Mouse (Mus musculus) large intestine, adult 2 months (tissue): Measurements from ENCODE around the gene Dxo. TPM values are rescaled to one million over a fixed set of nuclear protein-coding genes. Genes with fewer than 3 reads are reported as not detected.

Experiments used
- DNase-seq: peaks from one replicate; pipeline ENCODE4 v3.0.0-alpha.2; 2012; ENCODE audit warnings: low read depth, low spot score
- WGBS: fragments of 180-500 bp; shearing (Covaris S2); methylation state at CpG from one replicate; pipeline ENCODE4 v1.1.7; 2018; 5-methylcytosine and 5-hydroxymethylcytosine counted together
- polyA plus RNA-seq: library from polyadenylated mRNA; depleted of rRNA; stranded (reverse); fragments of >200 nt; gene quantifications from 2 replicates; pipeline ENCODE4 v1.2.3, GENCODE M21; 2012; rRNA removed

Dxo gene
- polyA plus RNA-seq, 1 experiment = 76.4 TPM

DNA sequence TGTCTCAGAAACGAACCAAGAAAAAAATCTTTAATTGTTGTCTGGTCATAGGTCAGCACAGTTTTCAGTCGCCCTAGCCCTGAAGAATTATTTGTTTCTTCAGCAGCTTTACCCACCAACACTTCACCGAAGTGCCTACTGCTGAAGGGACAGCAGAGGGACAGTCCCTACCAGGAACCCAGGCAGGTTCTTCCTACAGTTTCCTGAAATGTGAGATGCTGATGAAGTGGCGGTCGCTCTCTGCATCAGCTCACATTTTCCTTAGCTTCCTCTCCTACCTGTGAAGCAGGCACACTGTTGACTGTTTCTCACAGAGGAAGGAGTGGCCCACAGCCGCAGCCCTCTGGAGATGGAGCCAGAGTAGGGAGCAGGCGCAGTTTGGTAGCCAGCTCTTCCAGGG, 29.2 kb downstream of the Dxo start:
- WGBS = 26% methylated on average over 7 of the region's 7 CpGs
- no peak for DNase-seq

DNA sequence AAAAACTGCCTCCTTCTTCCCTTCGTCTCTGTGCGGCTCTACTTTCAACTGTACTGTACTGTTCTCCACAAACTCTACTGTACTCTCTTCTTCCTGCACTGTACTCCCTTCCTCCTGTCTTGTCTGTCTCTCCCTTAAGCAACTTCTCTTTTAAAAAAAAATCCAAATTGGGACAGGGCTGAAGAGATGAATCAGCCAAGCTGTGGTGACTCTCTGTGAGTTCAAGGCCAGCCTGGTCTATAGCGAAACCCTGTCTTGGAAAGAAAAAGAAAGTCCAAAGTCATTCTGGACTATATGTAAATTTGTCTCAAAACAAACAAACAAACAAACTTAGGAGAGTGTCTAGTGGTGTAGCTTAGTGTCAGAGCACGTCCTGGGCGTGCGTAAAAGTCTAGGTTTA, 37.5 kb downstream of the Dxo start:
- WGBS = 74% methylated on average over 6 of the region's 6 CpGs
- DNase-seq = no peak

DNA sequence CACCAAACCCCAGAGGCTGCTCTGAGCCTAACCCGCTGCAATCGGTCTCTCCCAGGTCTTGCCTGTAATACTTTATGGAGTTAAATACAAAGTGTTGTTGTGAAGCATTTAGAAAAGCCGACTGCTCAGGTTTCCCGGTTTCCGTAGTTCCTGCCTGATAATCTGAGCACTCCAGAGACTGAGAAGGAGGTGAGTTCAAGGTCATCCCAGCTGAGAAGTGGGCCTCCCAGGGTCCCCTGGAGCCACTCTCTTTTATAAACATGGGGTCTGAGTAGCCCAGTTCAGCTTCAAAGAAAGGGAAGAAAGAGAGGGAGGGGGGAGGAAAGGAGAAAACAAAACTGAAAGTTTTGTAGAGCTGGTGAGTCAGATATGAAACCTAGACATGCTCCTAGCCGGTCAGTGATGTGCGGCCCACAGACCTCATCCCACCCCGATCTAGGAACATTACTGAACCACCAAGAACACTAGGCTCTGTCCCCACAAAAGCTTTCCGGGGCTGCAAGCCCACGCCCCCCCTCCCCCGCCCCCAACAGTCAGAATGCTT, 42.6 kb downstream of the Dxo start, which contains the start of gene Zbtb12:
TSS of gene Zbtb12 (plus strand) at position 148 of the 544 bp plus-strand sequence.
- no peak for DNase-seq
- WGBS = 51% methylated on average over 11 of the region's 11 CpGs

DNA sequence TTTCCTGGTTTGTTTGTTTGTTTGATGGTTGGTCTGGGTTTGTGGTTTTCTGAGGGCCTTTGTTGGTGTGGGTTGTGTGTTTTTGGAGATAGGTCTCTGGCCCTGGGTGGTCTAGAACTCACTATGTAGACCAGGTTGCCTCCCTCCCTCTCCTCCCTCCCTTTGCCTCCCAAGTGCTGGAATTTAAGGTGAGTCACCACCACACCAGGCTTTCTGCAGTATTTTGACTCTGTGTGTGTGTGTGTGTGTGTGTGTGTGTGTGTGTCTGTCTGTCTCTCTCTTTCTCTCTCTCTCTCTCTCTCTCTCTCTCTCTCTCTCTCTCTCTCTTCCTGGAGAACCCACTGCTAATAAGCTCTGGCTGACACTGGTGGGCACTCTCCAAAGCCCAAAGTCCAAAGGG, 44.3 kb downstream of the Dxo start:
- no peak for DNase-seq

GRCm38 (mm10) chr17:34881683-34882310, 45.0 kb downstream of the Dxo start, which contains the start of gene Gm20547:
Gene Gm20547, minus strand, starts transcription at chr17:34882042.
- 10% methylated on average over 15 of the region's 15 CpGs for WGBS
- DNase-seq = no peak

GRCm38 (mm10) chr17:34883332-34883731, 46.5 kb downstream of the Dxo start:
- DNase-seq = no peak
- 75% methylated on average over 3 of the region's 3 CpGs for WGBS

- DNase-seq = no peak
- 92% methylated on average over 6 of the region's 6 CpGs for WGBS
These were observed 47.9 kb downstream of the Dxo start for GRCm38 (mm10) chr17:34884704-34885103.

DNA sequence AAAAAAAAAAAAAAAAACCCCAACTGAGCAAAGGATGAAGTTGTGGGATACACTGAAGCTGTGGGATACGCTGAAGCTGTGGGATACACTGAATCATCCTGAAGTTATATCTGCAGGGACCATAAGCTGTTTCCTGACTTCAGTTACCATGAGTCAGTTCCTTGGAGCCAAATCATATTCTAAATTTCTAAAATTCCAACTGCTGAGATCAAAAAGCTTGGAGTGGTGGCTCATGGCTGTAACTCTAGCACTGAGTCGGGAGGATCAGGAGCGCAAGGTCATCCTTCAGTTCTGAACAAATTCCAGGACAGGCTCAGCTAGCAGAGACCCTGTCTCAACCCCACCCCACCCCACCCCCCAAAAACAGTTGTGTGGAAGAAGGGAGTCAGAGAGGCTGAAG, 48.8 kb downstream of the Dxo start:
- DNase-seq = no peak
- WGBS = 78% methylated on average over 3 of the region's 3 CpGs

GRCm38 (mm10) chr17:34887942-34888341, 51.1 kb downstream of the Dxo start:
- WGBS = 83% methylated on average over 5 of the region's 5 CpGs
- DNase-seq = no peak

Other genes with a start within 250 kb of the Dxo start
- 11.2 and 11.8 TPM in 2 replicates for gene Gpsm3, start 247.2 kb upstream of the Dxo start, polyA plus RNA-seq
- gene Pbx2, start 245.8 kb upstream of the Dxo start, polyA plus RNA-seq = 34.5 and 44.4 TPM in 2 replicates
- 1.9 and 2.1 TPM in 2 replicates for gene Ager, start 239.2 kb upstream of the Dxo start, polyA plus RNA-seq
- gene Rnf5, start 233.3 kb upstream of the Dxo start, polyA plus RNA-seq = 171 and 173 TPM in 2 replicates
- 255 and 267 TPM in 2 replicates for gene Agpat1, start 232.8 kb upstream of the Dxo start, polyA plus RNA-seq
- 1.7 and 2.2 TPM in 2 replicates for gene Egfl8, start 221.0 kb upstream of the Dxo start, polyA plus RNA-seq
- gene Ppt2, start 208.5 kb upstream of the Dxo start, polyA plus RNA-seq = 31.1 and 35.8 TPM in 2 replicates
- 4.5 and 5.7 TPM in 2 replicates for gene Prrt1, start 207.5 kb upstream of the Dxo start, polyA plus RNA-seq
- 3.7 and 4.7 TPM in 2 replicates for gene Fkbpl, start 192.3 kb upstream of the Dxo start, polyA plus RNA-seq
- 61.0 and 64.1 TPM in 2 replicates for gene Atf6b, start 189.9 kb upstream of the Dxo start, polyA plus RNA-seq
- gene Tnxb, start 166.5 kb upstream of the Dxo start, polyA plus RNA-seq = 11.0 and 13.3 TPM in 2 replicates
- gene C4b, start 93.1 kb upstream of the Dxo start, polyA plus RNA-seq = 32.9 and 44.2 TPM in 2 replicates
- 0.05 TPM in 1 of 2 replicates, not detected in the other for gene Cyp21a1, start 32.5 kb upstream of the Dxo start, polyA plus RNA-seq
- gene Stk19, start 74 bp upstream of the Dxo start, polyA plus RNA-seq = 49.5 and 57.9 TPM in 2 replicates
- 61.1 and 89.6 TPM in 2 replicates for gene Skiv2l, start 13.2 kb downstream of the Dxo start, polyA plus RNA-seq
- gene Nelfe, start 13.4 kb downstream of the Dxo start, polyA plus RNA-seq = 31.2 and 33.8 TPM in 2 replicates
- 64.4 and 94.3 TPM in 2 replicates for gene Cfb, start 25.5 kb downstream of the Dxo start, polyA plus RNA-seq
- gene Zbtb12, start 42.5 kb downstream of the Dxo start, polyA plus RNA-seq = 4.7 and 5.8 TPM in 2 replicates
- not detected in 2 replicates for gene Gm20547, start 45.0 kb downstream of the Dxo start, polyA plus RNA-seq
- gene C2, start 61.2 kb downstream of the Dxo start, polyA plus RNA-seq = 28.1 and 31.1 TPM in 2 replicates
- 151 and 185 TPM in 2 replicates for gene Ehmt2, start 61.5 kb downstream of the Dxo start, polyA plus RNA-seq
- 180 and 226 TPM in 2 replicates for gene Slc44a4, start 77.4 kb downstream of the Dxo start, polyA plus RNA-seq
- gene Neu1, start 94.2 kb downstream of the Dxo start, polyA plus RNA-seq = 64.9 and 118 TPM in 2 replicates
- 10.5 and 12.0 TPM in 2 replicates for gene Hspa1b, start 122.2 kb downstream of the Dxo start, polyA plus RNA-seq
- gene Gm20481, start 132.9 kb downstream of the Dxo start, polyA plus RNA-seq = not detected in 2 replicates
- gene Hspa1a, start 135.1 kb downstream of the Dxo start, polyA plus RNA-seq = 6.4 and 6.6 TPM in 2 replicates
- gene Hspa1l, start 135.7 kb downstream of the Dxo start, polyA plus RNA-seq = 0.21 and 0.22 TPM in 2 replicates
- gene Lsm2, start 144.8 kb downstream of the Dxo start, polyA plus RNA-seq = 108 and 113 TPM in 2 replicates
- gene Vars, start 164.0 kb downstream of the Dxo start, polyA plus RNA-seq = 104 and 139 TPM in 2 replicates
- gene Vwa7, start 179.6 kb downstream of the Dxo start, polyA plus RNA-seq = 0.38 and 0.64 TPM in 2 replicates
- gene Sapcd1, start 191.0 kb downstream of the Dxo start, polyA plus RNA-seq = 0.81 and 0.83 TPM in 2 replicates
- 2.0 and 3.3 TPM in 2 replicates for gene Msh5, start 209.7 kb downstream of the Dxo start, polyA plus RNA-seq
- 209 and 263 TPM in 2 replicates for gene Clic1, start 212.9 kb downstream of the Dxo start, polyA plus RNA-seq
- gene Ddah2, start 222.0 kb downstream of the Dxo start, polyA plus RNA-seq = 12.5 and 14.9 TPM in 2 replicates
- 0.17 and 3.8 TPM in 2 replicates for gene Ly6g6c, start 228.4 kb downstream of the Dxo start, polyA plus RNA-seq
- 0.26 and 0.47 TPM in 2 replicates for gene Mpig6b, start 229.2 kb downstream of the Dxo start, polyA plus RNA-seq
- 0.38 and 0.73 TPM in 2 replicates for gene Ly6g6e, start 239.9 kb downstream of the Dxo start, polyA plus RNA-seq
- gene Ly6g6d, start 241.0 kb downstream of the Dxo start, polyA plus RNA-seq = 0.89 and 3.5 TPM in 2 replicates
- gene Ly6g6f, start 248.6 kb downstream of the Dxo start, polyA plus RNA-seq = 1.6 and 2.6 TPM in 2 replicates